Mouse (Mus musculus): ENCODE measurements at regions not wholly inside any gene's neighbourhood (a gene's known extent, or its start where the extent isn't known, plus 50 kb on each side); places are given as distances from the start of the nearest gene placed in this dataset.
A peak's percentile ranks its signal among the peaks of the same experiment; 100 is the strongest.

GRCm38 (mm10) chr2:46661876-46662275 lies 1544.7 kb upstream of the Zeb2 start:
- H3K4me2 ChIP-seq (ENCODE audit: low read depth), result peak overlapping the region; percentile 44
- H3ac ChIP-seq (ENCODE audit: control insufficient read depth, insufficient read length), result no peak overlapping the region
- TF ChIP-seq REST (IDR thresholded peaks at IDR 0.05; ENCODE audit: insufficient read depth, insufficient read length) (no peak), MYOD1 (IDR thresholded peaks at IDR 0.05; ENCODE audit: control insufficient read depth in 1 of 3, insufficient read length in 2 of 3, low read depth in 2 of 3) (no peak), POLR2A (IDR thresholded peaks at IDR 0.05; ENCODE audit: insufficient read length, low read depth) (no peak), TCF12 (IDR thresholded peaks at IDR 0.05; ENCODE audit: insufficient read depth, poor library complexity, severe bottlenecking) (no peak), SRF (IDR thresholded peaks at IDR 0.05; ENCODE audit: control insufficient read depth, insufficient read length, low read depth) (no peak), USF1 (IDR thresholded peaks at IDR 0.05; ENCODE audit: low read depth) (no peak), CEBPB (IDR thresholded peaks at IDR 0.05; ENCODE audit: insufficient read depth, poor library complexity, severe bottlenecking) (no peak), TCF3 (IDR thresholded peaks at IDR 0.05; ENCODE audit: insufficient read length, low read depth) (no peak), MAX (IDR thresholded peaks at IDR 0.05; ENCODE audit: low read depth) (no peak), POLR2AphosphoS2 (IDR thresholded peaks at IDR 0.05; ENCODE audit: insufficient read length, low read depth) (no peak), E2F4 (IDR thresholded peaks at IDR 0.05; ENCODE audit: insufficient read depth) (no peak), MYOG (IDR thresholded peaks at IDR 0.05; ENCODE audit: control insufficient read depth in 1 of 3, insufficient read depth in 1 of 3, insufficient read length in 2 of 3, low read depth in 2 of 3) (no peak)
- H3K36me3 ChIP-seq (ENCODE audit: control insufficient read depth, insufficient read depth), result no peaks in the 10 kb centered on the region
- no peak overlapping the region for H3K4me3 ChIP-seq
- H3K79me2 ChIP-seq (ENCODE audit: control insufficient read depth, insufficient read depth), result no peaks in the 10 kb centered on the region
- no peaks in the 10 kb centered on the region for H3K27me3 ChIP-seq (ENCODE audit: control insufficient read depth, insufficient read depth, insufficient read length)

GRCm38 (mm10) chr2:46660577-46660976 lies 1543.4 kb upstream of the Zeb2 start:
- H3K4me2 ChIP-seq (ENCODE audit: low read depth), result no peak overlapping the region
- no peaks in the 10 kb centered on the region for H3K27me3 ChIP-seq (ENCODE audit: control insufficient read depth, insufficient read depth, insufficient read length)
- no peak overlapping the region for H3ac ChIP-seq (ENCODE audit: control insufficient read depth, insufficient read length)
- H3K79me2 ChIP-seq (ENCODE audit: control insufficient read depth, insufficient read depth), result no peaks in the 10 kb centered on the region
- no peak overlapping the region for H3K4me3 ChIP-seq
- TF ChIP-seq SRF (IDR thresholded peaks at IDR 0.05; ENCODE audit: control insufficient read depth, insufficient read length, low read depth), result no peak
- no peak for TF ChIP-seq POLR2A (IDR thresholded peaks at IDR 0.05; ENCODE audit: insufficient read length, low read depth)
- no peak for TF ChIP-seq MYOG (IDR thresholded peaks at IDR 0.05; ENCODE audit: control insufficient read depth in 1 of 3, insufficient read depth in 1 of 3, insufficient read length in 2 of 3, low read depth in 2 of 3)
- TF ChIP-seq TCF3 (IDR thresholded peaks at IDR 0.05; ENCODE audit: insufficient read length, low read depth), result no peak
- no peak for TF ChIP-seq E2F4 (IDR thresholded peaks at IDR 0.05; ENCODE audit: insufficient read depth)
- no peak for TF ChIP-seq USF1 (IDR thresholded peaks at IDR 0.05; ENCODE audit: low read depth)
- no peak for TF ChIP-seq TCF12 (IDR thresholded peaks at IDR 0.05; ENCODE audit: insufficient read depth, poor library complexity, severe bottlenecking)
- TF ChIP-seq MAX (IDR thresholded peaks at IDR 0.05; ENCODE audit: low read depth), result no peak
- TF ChIP-seq MYOD1 (IDR thresholded peaks at IDR 0.05; ENCODE audit: control insufficient read depth in 1 of 3, insufficient read length in 2 of 3, low read depth in 2 of 3), result no peak
- TF ChIP-seq REST (IDR thresholded peaks at IDR 0.05; ENCODE audit: insufficient read depth, insufficient read length), result no peak
- TF ChIP-seq CEBPB (IDR thresholded peaks at IDR 0.05; ENCODE audit: insufficient read depth, poor library complexity, severe bottlenecking), result no peak
- no peak for TF ChIP-seq POLR2AphosphoS2 (IDR thresholded peaks at IDR 0.05; ENCODE audit: insufficient read length, low read depth)
- no peaks in the 10 kb centered on the region for H3K36me3 ChIP-seq (ENCODE audit: control insufficient read depth, insufficient read depth)

GRCm38 (mm10) chr2:46655289-46655688 lies 1538.1 kb upstream of the Zeb2 start:
- Histone ChIP-seq H3K79me2 (ENCODE audit: control insufficient read depth, insufficient read depth) (no peaks in the 10 kb centered on the region), H3ac (ENCODE audit: control insufficient read depth, insufficient read length) (no peak overlapping the region), H3K4me2 (ENCODE audit: low read depth) (no peak overlapping the region), H3K4me3 (no peak overlapping the region), H3K27me3 (ENCODE audit: control insufficient read depth, insufficient read depth, insufficient read length) (no peaks in the 10 kb centered on the region), H3K36me3 (ENCODE audit: control insufficient read depth, insufficient read depth) (no peaks in the 10 kb centered on the region)
- TF ChIP-seq USF1 (IDR thresholded peaks at IDR 0.05; ENCODE audit: low read depth) (no peak), POLR2A (IDR thresholded peaks at IDR 0.05; ENCODE audit: insufficient read length, low read depth) (no peak), E2F4 (IDR thresholded peaks at IDR 0.05; ENCODE audit: insufficient read depth) (no peak), TCF12 (IDR thresholded peaks at IDR 0.05; ENCODE audit: insufficient read depth, poor library complexity, severe bottlenecking) (no peak), POLR2AphosphoS2 (IDR thresholded peaks at IDR 0.05; ENCODE audit: insufficient read length, low read depth) (no peak), CEBPB (IDR thresholded peaks at IDR 0.05; ENCODE audit: insufficient read depth, poor library complexity, severe bottlenecking) (no peak), MYOG (IDR thresholded peaks at IDR 0.05; ENCODE audit: control insufficient read depth in 1 of 3, insufficient read depth in 1 of 3, insufficient read length in 2 of 3, low read depth in 2 of 3) (no peak), REST (IDR thresholded peaks at IDR 0.05; ENCODE audit: insufficient read depth, insufficient read length) (no peak), MYOD1 (IDR thresholded peaks at IDR 0.05; ENCODE audit: control insufficient read depth in 1 of 3, insufficient read length in 2 of 3, low read depth in 2 of 3) (no peak), TCF3 (IDR thresholded peaks at IDR 0.05; ENCODE audit: insufficient read length, low read depth) (no peak), MAX (IDR thresholded peaks at IDR 0.05; ENCODE audit: low read depth) (no peak), SRF (IDR thresholded peaks at IDR 0.05; ENCODE audit: control insufficient read depth, insufficient read length, low read depth) (no peak)

- no peak overlapping the region for H3K4me3 ChIP-seq
- TF ChIP-seq POLR2AphosphoS2 (IDR thresholded peaks at IDR 0.05; ENCODE audit: insufficient read length, low read depth), result no peak
- no peak for TF ChIP-seq USF1 (IDR thresholded peaks at IDR 0.05; ENCODE audit: low read depth)
- no peak for TF ChIP-seq MYOG (IDR thresholded peaks at IDR 0.05; ENCODE audit: control insufficient read depth in 1 of 3, insufficient read depth in 1 of 3, insufficient read length in 2 of 3, low read depth in 2 of 3)
- TF ChIP-seq CEBPB (IDR thresholded peaks at IDR 0.05; ENCODE audit: insufficient read depth, poor library complexity, severe bottlenecking), result no peak
- no peak for TF ChIP-seq TCF12 (IDR thresholded peaks at IDR 0.05; ENCODE audit: insufficient read depth, poor library complexity, severe bottlenecking)
- no peak for TF ChIP-seq MYOD1 (IDR thresholded peaks at IDR 0.05; ENCODE audit: control insufficient read depth in 1 of 3, insufficient read length in 2 of 3, low read depth in 2 of 3)
- no peak for TF ChIP-seq SRF (IDR thresholded peaks at IDR 0.05; ENCODE audit: control insufficient read depth, insufficient read length, low read depth)
- TF ChIP-seq POLR2A (IDR thresholded peaks at IDR 0.05; ENCODE audit: insufficient read length, low read depth), result no peak
- no peak for TF ChIP-seq TCF3 (IDR thresholded peaks at IDR 0.05; ENCODE audit: insufficient read length, low read depth)
- no peak for TF ChIP-seq MAX (IDR thresholded peaks at IDR 0.05; ENCODE audit: low read depth)
- TF ChIP-seq E2F4 (IDR thresholded peaks at IDR 0.05; ENCODE audit: insufficient read depth), result no peak
- no peaks in the 10 kb centered on the region for H3K27me3 ChIP-seq (ENCODE audit: control insufficient read depth, insufficient read depth, insufficient read length)
- H3K36me3 ChIP-seq (ENCODE audit: control insufficient read depth, insufficient read depth), result no peaks in the 10 kb centered on the region
- H3ac ChIP-seq (ENCODE audit: control insufficient read depth, insufficient read length), result no peak overlapping the region
- no peaks in the 10 kb centered on the region for H3K79me2 ChIP-seq (ENCODE audit: control insufficient read depth, insufficient read depth)
- H3K4me2 ChIP-seq (ENCODE audit: low read depth), result no peak overlapping the region
Observed at GRCm38 (mm10) chr2:46652616-46653015, 1535.4 kb upstream of the Zeb2 start.
